Mouse (Mus musculus) E14TG2a.4 (cell line): ENCODE results near the gene Map3k6.

Experiments
- CTCF ChIP-seq: conservative IDR thresholded peaks from 2 replicates; pipeline ENCODE4 v1.5.1; 2014; ENCODE audit warnings: low read length
- NANOG ChIP-seq: IDR thresholded peaks from 2 replicates; pipeline ENCODE4 v1.6.1; 2014; ENCODE audit warnings: borderline replicate concordance, low read length, mixed read lengths
- POU5F1 ChIP-seq: IDR thresholded peaks from 2 replicates; pipeline ENCODE4 v1.6.1; 2014; ENCODE audit warnings: low read length, borderline replicate concordance

DNA sequence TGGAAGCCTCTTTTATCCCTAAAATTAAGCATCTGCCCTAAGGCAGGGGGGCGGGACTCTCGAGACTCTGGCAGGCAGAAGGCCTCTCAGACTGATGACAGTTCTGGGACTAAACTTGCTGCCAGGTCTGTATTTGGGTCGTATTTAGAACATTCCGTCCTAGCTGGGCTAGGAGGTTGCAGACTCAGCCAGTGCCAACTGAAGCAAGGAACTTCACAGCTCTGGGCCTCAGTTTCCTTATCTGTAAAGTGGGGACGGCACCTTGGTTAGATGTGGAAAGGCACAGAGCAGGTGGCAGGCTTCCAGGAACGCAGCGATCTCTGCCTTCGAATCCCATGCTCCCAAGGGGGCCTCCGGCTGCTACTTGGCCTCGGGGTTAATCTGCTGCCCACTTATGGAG, 14.5 kb upstream of the Map3k6 start:
- TF ChIP-seq CTCF: no peak
- TF ChIP-seq NANOG: no peak
- TF ChIP-seq POU5F1: no peak
